Mouse (Mus musculus) hindbrain, embryonic 16.5 days (tissue): ENCODE measurements around the gene Gm42791. TPM values are rescaled to one million over a fixed set of nuclear protein-coding genes. Genes with fewer than 3 reads are reported as not detected.

ENCODE experiments used
- ATAC-seq: fragments of 200-750 bp; cut with Nextera tagmentation; 2 replicates; pipeline ENCODE4 v1.8.0; 2017; ENCODE audit warnings: moderate TSS enrichment, moderate library complexity
- H3K27ac ChIP-seq: fragments of 300-500 bp; sonication (generic); 2 replicates; pipeline ENCODE4 v1.5.1; 2014; ENCODE audit warnings: low read depth, mild to moderate bottlenecking, control low read depth, low read length, moderate library complexity
- H3K27me3 ChIP-seq: fragments of 300-500 bp; sonication (generic); replicated peaks from 2 replicates; pipeline ENCODE4 v1.6.1; 2014; ENCODE audit warnings: low read length; ENCODE audit not compliant: control insufficient read depth, insufficient read depth
- H3K36me3 ChIP-seq: fragments of 300-500 bp; sonication (generic); 2 replicates; pipeline ENCODE4 v1.6.1; 2014; ENCODE audit warnings: mild to moderate bottlenecking, low read length, moderate library complexity, mixed read lengths; ENCODE audit not compliant: control insufficient read depth, insufficient read depth
- H3K4me1 ChIP-seq: fragments of 300-500 bp; sonication (generic); 2 replicates; pipeline ENCODE4 v1.6.1; 2014; ENCODE audit warnings: low read depth, low read length; ENCODE audit not compliant: control insufficient read depth, insufficient read depth
- H3K4me2 ChIP-seq: fragments of 300-500 bp; sonication (generic); 2 replicates; pipeline ENCODE4 v1.6.1; 2014; ENCODE audit warnings: mild to moderate bottlenecking, low read length, control low read depth, moderate library complexity
- H3K4me3 ChIP-seq: fragments of 300-500 bp; sonication (generic); 2 replicates; pipeline ENCODE4 v1.5.1; 2014; ENCODE audit warnings: mild to moderate bottlenecking, low read length, control low read depth, moderate library complexity
- H3K9ac ChIP-seq: fragments of 300-500 bp; sonication (generic); 2 replicates; pipeline ENCODE4 v1.6.1; 2014; ENCODE audit warnings: low read depth, mild to moderate bottlenecking, control low read depth, low read length, moderate library complexity
- H3K9me3 ChIP-seq: fragments of 300-500 bp; sonication (generic); 2 replicates; pipeline ENCODE4 v1.6.1; 2014; ENCODE audit warnings: mild to moderate bottlenecking, low read length, moderate library complexity; ENCODE audit not compliant: control insufficient read depth
- whole genome bisulfite sequencing: fragments of 180-500 bp; shearing (Covaris S2); extraction: QIAGEN DNeasy Blood & Tissue Kit; methylation state at CpG from one replicate; pipeline ENCODE4 v1.1.7; 2014; 5-methylcytosine and 5-hydroxymethylcytosine counted together
- polyA plus RNA-seq: library from polyadenylated mRNA; unstranded; fragments of >200 nt; fragmentation: Nextera tagmentation; extraction: Ambion mirVana; gene quantifications from 2 replicates; pipeline ENCODE4 v1.2.1, GENCODE M21; 2015

The Gm42791 gene
- polyA plus RNA-seq, 1 experiment from 2014 or later, result 5.3 TPM

- peak within 1 kb of the TSS; percentile 73 for H3K4me2 ChIP-seq
- WGBS, result 0% methylated on average over 16 of the region's 16 CpGs
- H3K9me3 ChIP-seq, result no peaks in the 10 kb centered on the region
- no peaks in the 10 kb centered on the region for H3K27me3 ChIP-seq
- peak within 1 kb of the TSS; percentile 62 for H3K4me3 ChIP-seq
- H3K36me3 ChIP-seq, result no peaks in the 10 kb centered on the region
- H3K27ac ChIP-seq, result peak within 1 kb of the TSS; percentile 96
- ATAC-seq, result peak; percentile 65; the same call in 1 of the 2 replicates
- peak within 1 kb of the TSS; percentile 90 for H3K9ac ChIP-seq
- H3K4me1 ChIP-seq, result peaks cover 6% of the 10 kb centered on the region; the same call in 1 of the 2 replicates
Measured at GRCm38 (mm10) chr5:148929116-148929449, 65.9 kb downstream of the Gm42791 start, which contains the start of gene Katnal1. Gene Katnal1 (minus strand): TSS chr5:148929320.

- peak; percentile 99 for ATAC-seq
- H3K9ac ChIP-seq, result peak overlapping the region; percentile 90
- WGBS, result under 1% methylated on average over 69 of the region's 69 CpGs
Measured at GRCm38 (mm10) chr5:148928382-148929115, 66.4 kb downstream of the Gm42791 start.

GRCm38 (mm10) chr5:148927717-148928223 is 67.2 kb downstream of the Gm42791 start:
- Histone ChIP-seq H3K36me3 (no peaks in the 10 kb centered on the region), H3K27ac (peak overlapping the region; percentile 96), H3K4me1 (peaks cover 6% of the 10 kb centered on the region; the same call in 1 of the 2 replicates), H3K9me3 (no peaks in the 10 kb centered on the region), H3K9ac (peak overlapping the region; percentile 90), H3K27me3 (no peaks in the 10 kb centered on the region), H3K4me3 (peak overlapping the region; percentile 62), H3K4me2 (peak overlapping the region; percentile 50)
- ATAC-seq, result no peak
- WGBS, result 42% methylated on average over 5 of the region's 5 CpGs

More at GRCm38 (mm10) chr5:148928382-148929115, 66.4 kb downstream of the Gm42791 start:
- Histone ChIP-seq H3K36me3 (no peaks in the 10 kb centered on the region), H3K4me3 (peak overlapping the region; percentile 62), H3K27me3 (no peaks in the 10 kb centered on the region), H3K9me3 (no peaks in the 10 kb centered on the region), H3K4me1 (peaks cover 6% of the 10 kb centered on the region; the same call in 1 of the 2 replicates), H3K27ac (peak overlapping the region; percentile 96), H3K4me2 (peak overlapping the region; percentile 73)

GRCm38 (mm10) chr5:148924586-148924985 is 70.4 kb downstream of the Gm42791 start:
- 89% methylated on average over 12 of the region's 12 CpGs for WGBS
- Histone ChIP-seq H3K36me3 (no peaks in the 10 kb centered on the region; the same call in 1 of the 2 replicates), H3K27me3 (no peaks in the 10 kb centered on the region), H3K4me3 (no peak overlapping the region), H3K9me3 (no peaks in the 10 kb centered on the region), H3K27ac (no peak overlapping the region), H3K4me1 (peaks cover 6% of the 10 kb centered on the region; the same call in 1 of the 2 replicates), H3K4me2 (no peak overlapping the region), H3K9ac (no peak overlapping the region)
- no peak for ATAC-seq

DNA sequence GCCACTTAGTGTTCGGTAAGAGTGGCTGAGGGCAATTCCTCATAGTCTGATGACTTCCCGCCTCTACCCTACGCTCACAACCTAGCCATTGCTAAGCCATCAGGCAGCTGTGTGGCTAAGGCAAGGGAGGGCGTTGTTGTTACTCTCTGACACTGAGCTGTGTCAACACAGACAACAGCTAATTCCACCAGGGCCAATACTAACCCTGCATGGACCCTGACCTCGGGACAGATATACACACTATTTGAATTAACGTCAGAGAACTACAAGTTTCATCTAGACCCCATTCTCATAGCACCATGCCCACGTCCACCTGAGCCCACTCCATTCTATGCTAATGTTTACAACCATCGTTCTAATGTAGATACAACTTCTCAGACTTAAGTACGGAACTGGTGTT is 70.9 kb downstream of the Gm42791 start:
- Histone ChIP-seq H3K4me1 (peaks cover 3% of the 10 kb centered on the region; the same call in 1 of the 2 replicates), H3K27ac (no peak overlapping the region), H3K4me2 (no peak overlapping the region), H3K36me3 (peaks cover 4% of the 10 kb centered on the region), H3K9ac (no peak overlapping the region), H3K27me3 (no peaks in the 10 kb centered on the region), H3K9me3 (no peaks in the 10 kb centered on the region), H3K4me3 (no peak overlapping the region)
- 89% methylated on average over 9 of the region's 9 CpGs for WGBS
- no peak for ATAC-seq

GRCm38 (mm10) chr5:148923408-148923807 is 71.5 kb downstream of the Gm42791 start:
- Histone ChIP-seq H3K4me2 (no peak overlapping the region), H3K4me1 (peaks cover 2% of the 10 kb centered on the region; the same call in 1 of the 2 replicates), H3K27me3 (no peaks in the 10 kb centered on the region), H3K36me3 (peaks cover 5% of the 10 kb centered on the region), H3K4me3 (no peak overlapping the region), H3K27ac (no peak overlapping the region), H3K9ac (no peak overlapping the region), H3K9me3 (no peaks in the 10 kb centered on the region)
- 73% methylated on average over 10 of the region's 10 CpGs for WGBS
- no peak for ATAC-seq

- Histone ChIP-seq H3K9ac (no peak overlapping the region), H3K27ac (no peak overlapping the region), H3K4me1 (peaks cover 2% of the 10 kb centered on the region; the same call in 1 of the 2 replicates), H3K9me3 (no peaks in the 10 kb centered on the region), H3K27me3 (no peaks in the 10 kb centered on the region), H3K36me3 (peaks cover 9% of the 10 kb centered on the region), H3K4me2 (no peak overlapping the region), H3K4me3 (no peak overlapping the region)
- no peak for ATAC-seq
- 91% methylated on average over 5 of the region's 5 CpGs for WGBS
Measured at GRCm38 (mm10) chr5:148922773-148923172, 72.2 kb downstream of the Gm42791 start.

DNA sequence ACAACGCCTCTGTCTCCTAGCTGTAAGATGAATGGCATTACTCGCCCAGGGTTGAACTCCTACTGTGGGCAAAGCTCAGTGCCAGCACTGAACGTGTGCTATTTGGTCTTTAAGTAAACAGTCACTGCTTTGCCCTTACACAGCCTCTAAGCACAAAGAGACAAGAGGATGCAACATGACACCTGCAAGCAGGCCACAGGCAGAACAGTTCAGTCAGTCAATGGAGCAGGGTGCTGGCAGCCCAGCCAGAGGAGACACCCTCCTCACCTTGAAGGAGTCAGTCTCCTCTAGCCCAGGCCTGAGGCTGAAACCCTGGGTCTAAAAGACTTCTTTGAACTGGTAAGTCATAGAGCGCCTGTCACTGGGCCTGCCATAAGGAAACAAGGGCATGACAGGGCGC is 76.9 kb downstream of the Gm42791 start:
- no peak for ATAC-seq
- Histone ChIP-seq H3K4me1 (no peaks in the 10 kb centered on the region), H3K27me3 (no peaks in the 10 kb centered on the region), H3K36me3 (peaks cover 20% of the 10 kb centered on the region), H3K27ac (no peak overlapping the region), H3K4me2 (no peak overlapping the region), H3K4me3 (no peak overlapping the region), H3K9ac (no peak overlapping the region), H3K9me3 (no peaks in the 10 kb centered on the region)
- 71% methylated on average over 5 of the region's 5 CpGs for WGBS

- ATAC-seq, result no peak
- WGBS, result 84% methylated on average over 6 of the region's 6 CpGs
- Histone ChIP-seq H3K4me1 (no peaks in the 10 kb centered on the region), H3K9ac (no peak overlapping the region), H3K4me3 (no peak overlapping the region), H3K4me2 (no peak overlapping the region), H3K27me3 (no peaks in the 10 kb centered on the region), H3K36me3 (peaks cover 20% of the 10 kb centered on the region), H3K27ac (no peak overlapping the region), H3K9me3 (no peaks in the 10 kb centered on the region)
Measured at GRCm38 (mm10) chr5:148916775-148917174, 78.2 kb downstream of the Gm42791 start.
